Mouse (Mus musculus) liver, adult 2 months (tissue): ENCODE measurements around the gene Arnt2.

Source experiments
- CTCF ChIP-seq: fragments of 200-500 bp; IDR thresholded peaks from 2 replicates; pipeline ENCODE4 v1.5.1; 2011; ENCODE audit warnings: low read depth, low read length, control low read depth
- POLR2A ChIP-seq: fragments of 200-500 bp; IDR thresholded peaks from 2 replicates; pipeline ENCODE4 v1.6.1; 2011; ENCODE audit warnings: low read length, control low read depth; ENCODE audit not compliant: insufficient read depth; ENCODE audit errors: extremely low read depth

DNA sequence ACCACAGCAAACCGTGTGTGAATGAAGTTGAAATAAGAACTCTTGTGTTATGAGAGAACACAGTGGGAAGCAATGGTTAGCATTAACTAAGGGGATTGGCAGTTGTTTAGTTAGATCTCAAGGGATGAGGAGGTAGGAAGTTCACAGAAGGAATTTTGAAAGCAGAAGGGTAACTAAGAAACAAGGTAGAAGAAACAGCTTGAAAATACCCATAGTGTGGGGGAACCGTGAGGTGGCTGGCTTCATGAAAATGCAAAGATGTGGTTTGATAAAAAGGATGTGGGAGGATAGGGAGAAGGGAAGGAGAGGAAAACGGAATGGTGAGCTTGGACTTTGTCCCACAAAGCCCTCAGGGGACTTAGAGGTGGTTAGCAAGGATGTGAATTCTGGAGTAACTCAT lies 125.0 kb downstream of the Arnt2 start:
- TF ChIP-seq POLR2A = no peak
- TF ChIP-seq CTCF = no peak
